Mouse (Mus musculus): Measurements from ENCODE around the gene Arfgef2. TPM values are rescaled to one million over a fixed set of nuclear protein-coding genes. Genes with fewer than 3 reads are reported as not detected.

The Arfgef2 gene
- polyA plus RNA-seq, 1 experiment from 2014 or later: 3.8 TPM

DNA sequence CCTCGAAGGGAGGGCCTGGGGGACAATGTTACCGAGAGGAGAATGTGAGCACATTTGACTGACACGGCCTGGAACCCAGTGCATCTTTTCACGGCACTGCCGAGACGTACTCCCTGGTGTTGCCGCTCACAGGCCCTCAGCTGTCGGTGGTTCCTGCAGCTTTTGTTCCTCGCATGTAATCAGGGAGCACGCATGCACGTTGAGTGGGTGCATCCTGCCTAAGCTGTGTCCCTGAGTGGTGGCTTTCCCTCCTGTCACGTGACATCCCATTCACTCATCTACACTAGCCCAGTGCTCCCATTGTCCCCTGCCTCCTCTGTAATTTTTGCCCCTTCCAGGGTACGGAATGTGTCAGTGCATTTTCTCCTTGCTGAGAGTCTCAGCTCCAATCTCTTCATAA lies 91.0 kb downstream of the Arfgef2 start:
- H3K4me1 ChIP-seq (replicated peaks; ENCODE audit: control insufficient read depth, insufficient read depth, low read length): no peaks in the 10 kb centered on the region
- no peaks in the 10 kb centered on the region for H3K27me3 ChIP-seq (ENCODE audit: control insufficient read depth, insufficient read depth, low read length)
- H3K36me3 ChIP-seq (ENCODE audit: control insufficient read depth, insufficient read depth, low read length): 0 out of 2 replicates have a peak, but pooled peaks cover 2% of the 10 kb centered on the region
- no peak overlapping the region for H3K4me3 ChIP-seq (ENCODE audit: low read depth, low read length)
- H3K9me3 ChIP-seq (ENCODE audit: control insufficient read depth, low read length): no peaks in the 10 kb centered on the region
- DNase-seq (ENCODE audit: low spot score) (no peak), ATAC-seq (ENCODE audit: low FRiP score) (no peak)
- WGBS: 72% methylated on average over 13 of the region's 13 CpGs
- H3K4me2 ChIP-seq (replicated peaks; ENCODE audit: low read depth, low read length): no peak overlapping the region
- no peak overlapping the region for H3K27ac ChIP-seq (ENCODE audit: low read depth, low read length)
- H3K9ac ChIP-seq (ENCODE audit: low read depth, low read length): no peak overlapping the region

DNA sequence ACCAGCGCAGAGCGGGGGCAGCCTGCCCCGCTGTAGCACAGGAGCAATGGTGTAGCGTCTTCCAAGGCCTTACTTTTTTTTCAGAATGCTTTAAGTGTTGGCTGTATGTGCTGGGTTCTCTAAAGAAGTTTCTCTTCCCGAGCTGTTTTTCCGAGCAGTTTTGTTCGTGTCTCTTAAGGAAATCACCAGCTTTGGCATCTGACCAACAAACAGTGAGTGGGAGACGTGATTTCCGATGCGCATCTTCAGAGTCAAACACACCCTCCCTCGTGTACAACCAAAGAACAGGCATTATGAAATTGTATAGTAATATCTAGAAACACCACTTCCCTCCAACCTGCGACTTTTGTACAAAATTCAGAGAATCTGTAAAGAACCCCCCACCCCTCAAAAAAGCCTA lies 91.6 kb downstream of the Arfgef2 start:
- Histone ChIP-seq H3K4me3 (ENCODE audit: low read depth, low read length) (no peak overlapping the region), H3K27ac (ENCODE audit: low read depth, low read length) (no peak overlapping the region), H3K9me3 (ENCODE audit: control insufficient read depth, low read length) (no peaks in the 10 kb centered on the region), H3K4me2 (replicated peaks; ENCODE audit: low read depth, low read length) (no peak overlapping the region), H3K27me3 (ENCODE audit: control insufficient read depth, insufficient read depth, low read length) (no peaks in the 10 kb centered on the region), H3K4me1 (replicated peaks; ENCODE audit: control insufficient read depth, insufficient read depth, low read length) (no peaks in the 10 kb centered on the region), H3K36me3 (ENCODE audit: control insufficient read depth, insufficient read depth, low read length) (0 out of 2 replicates have a peak, but pooled peaks cover 2% of the 10 kb centered on the region), H3K9ac (ENCODE audit: low read depth, low read length) (no peak overlapping the region)
- ATAC-seq (ENCODE audit: low FRiP score): no peak
- DNase-seq (ENCODE audit: low spot score): no peak
- 92% methylated on average over 12 of the region's 12 CpGs for WGBS

DNA sequence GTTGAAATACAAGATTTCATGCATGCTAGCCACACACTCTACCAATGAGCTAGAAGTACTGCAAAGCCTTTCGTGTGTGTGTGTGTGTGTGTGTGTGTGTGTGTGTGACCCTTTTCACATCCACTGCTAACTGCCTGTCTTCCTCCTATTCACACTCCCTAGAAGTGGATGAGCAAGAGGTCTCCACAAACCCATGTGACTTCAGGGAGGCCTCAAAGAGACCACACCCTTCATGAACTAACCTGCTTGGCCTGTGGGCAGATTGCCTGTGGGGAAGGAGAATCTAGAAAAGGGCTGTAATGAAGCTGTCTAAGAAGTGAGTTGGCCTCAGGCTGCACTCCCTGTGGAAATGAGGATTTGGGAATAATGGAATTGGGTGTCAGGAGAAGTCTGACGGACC lies 93.8 kb downstream of the Arfgef2 start:
- Histone ChIP-seq H3K9ac (ENCODE audit: low read depth, low read length) (no peak overlapping the region), H3K27me3 (ENCODE audit: control insufficient read depth, insufficient read depth, low read length) (no peaks in the 10 kb centered on the region), H3K36me3 (ENCODE audit: control insufficient read depth, insufficient read depth, low read length) (0 out of 2 replicates have a peak, but pooled peaks cover 2% of the 10 kb centered on the region), H3K27ac (ENCODE audit: low read depth, low read length) (no peak overlapping the region), H3K4me1 (replicated peaks; ENCODE audit: control insufficient read depth, insufficient read depth, low read length) (no peaks in the 10 kb centered on the region), H3K4me3 (ENCODE audit: low read depth, low read length) (no peak overlapping the region), H3K4me2 (replicated peaks; ENCODE audit: low read depth, low read length) (no peak overlapping the region), H3K9me3 (ENCODE audit: control insufficient read depth, low read length) (no peaks in the 10 kb centered on the region)
- ATAC-seq (ENCODE audit: low FRiP score) (no peak), DNase-seq (ENCODE audit: low spot score) (no peak)
- WGBS: 92% methylated on average over 2 of the region's 2 CpGs

DNA sequence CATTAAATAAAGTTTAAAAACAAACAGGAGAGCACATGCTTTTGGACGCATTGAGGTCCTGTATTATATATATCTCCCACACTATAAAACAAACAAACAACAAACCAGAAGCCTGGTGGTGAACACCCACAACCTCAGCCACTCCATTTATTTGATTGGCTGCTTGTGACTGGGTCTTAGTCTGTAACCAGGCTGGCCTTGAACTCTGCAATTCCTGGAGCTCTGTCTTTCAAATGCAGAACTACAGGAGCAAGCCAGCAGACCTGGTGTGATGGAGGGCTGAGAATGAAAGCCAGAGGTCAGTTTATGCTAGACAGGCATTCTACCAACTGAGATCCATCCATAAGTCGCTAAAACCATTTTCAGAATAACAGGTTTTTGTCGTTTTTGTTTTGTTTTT lies 94.4 kb downstream of the Arfgef2 start:
- DNase-seq (ENCODE audit: low spot score): no peak

DNA sequence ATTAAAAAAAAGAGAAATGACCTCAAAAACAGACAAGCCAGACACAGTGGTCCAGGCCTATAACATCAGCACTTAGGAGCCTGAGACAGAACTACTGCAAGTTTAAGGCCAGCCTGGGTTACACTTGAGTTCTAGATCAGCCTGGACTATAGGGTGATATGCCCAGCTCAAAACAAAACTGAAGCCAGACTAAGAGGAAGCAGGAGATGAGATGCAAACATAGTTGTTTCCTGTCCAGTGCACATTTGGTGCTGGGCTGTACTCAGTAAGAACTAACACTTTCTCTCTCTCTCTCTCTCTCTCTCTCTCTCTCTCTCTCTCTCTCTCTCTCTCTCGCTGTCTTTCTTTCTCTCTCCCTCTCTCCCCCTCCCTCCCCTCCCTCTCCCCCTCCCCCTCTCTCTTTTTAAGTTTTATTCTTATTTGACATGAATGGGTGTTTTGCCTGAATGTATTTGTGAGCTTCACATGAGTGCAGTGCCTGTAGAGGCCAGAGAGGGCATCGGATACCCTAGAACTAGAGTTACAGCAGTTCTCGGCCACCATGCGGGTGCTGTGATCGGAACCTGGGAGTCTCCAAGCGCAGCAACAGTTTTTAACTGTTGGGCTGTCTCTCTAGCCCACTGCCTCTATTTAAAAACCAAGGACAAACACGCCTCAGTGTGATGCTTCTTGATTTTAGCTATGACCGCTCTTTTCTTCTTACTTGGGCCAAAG lies 95.6 kb downstream of the Arfgef2 start:
- H3K9ac ChIP-seq (ENCODE audit: low read depth, low read length): no peak overlapping the region
- no peaks in the 10 kb centered on the region for H3K4me1 ChIP-seq (replicated peaks; ENCODE audit: control insufficient read depth, insufficient read depth, low read length)
- no peaks in the 10 kb centered on the region for H3K9me3 ChIP-seq (ENCODE audit: control insufficient read depth, low read length)
- no peak for ATAC-seq (ENCODE audit: low FRiP score)
- no peaks in the 10 kb centered on the region for H3K36me3 ChIP-seq (ENCODE audit: control insufficient read depth, insufficient read depth, low read length)
- no peak overlapping the region for H3K27ac ChIP-seq (ENCODE audit: low read depth, low read length)
- no peak overlapping the region for H3K4me2 ChIP-seq (replicated peaks; ENCODE audit: low read depth, low read length)
- WGBS: 92% methylated on average over 8 of the region's 8 CpGs
- H3K4me3 ChIP-seq (ENCODE audit: low read depth, low read length): no peak overlapping the region
- no peaks in the 10 kb centered on the region for H3K27me3 ChIP-seq (ENCODE audit: control insufficient read depth, insufficient read depth, low read length)
- DNase-seq (ENCODE audit: low spot score): no peak

More for the DNA sequence above, 94.4 kb downstream of the Arfgef2 start:
- Histone ChIP-seq H3K4me2 (replicated peaks; ENCODE audit: low read depth, low read length) (no peak overlapping the region), H3K9ac (ENCODE audit: low read depth, low read length) (no peak overlapping the region), H3K4me1 (replicated peaks; ENCODE audit: control insufficient read depth, insufficient read depth, low read length) (no peaks in the 10 kb centered on the region), H3K27ac (ENCODE audit: low read depth, low read length) (no peak overlapping the region), H3K4me3 (ENCODE audit: low read depth, low read length) (no peak overlapping the region), H3K27me3 (ENCODE audit: control insufficient read depth, insufficient read depth, low read length) (no peaks in the 10 kb centered on the region), H3K36me3 (ENCODE audit: control insufficient read depth, insufficient read depth, low read length) (no peaks in the 10 kb centered on the region), H3K9me3 (ENCODE audit: control insufficient read depth, low read length) (no peaks in the 10 kb centered on the region)
- no peak for ATAC-seq (ENCODE audit: low FRiP score)
- 74% methylated on average over 3 of the region's 3 CpGs for WGBS

DNA sequence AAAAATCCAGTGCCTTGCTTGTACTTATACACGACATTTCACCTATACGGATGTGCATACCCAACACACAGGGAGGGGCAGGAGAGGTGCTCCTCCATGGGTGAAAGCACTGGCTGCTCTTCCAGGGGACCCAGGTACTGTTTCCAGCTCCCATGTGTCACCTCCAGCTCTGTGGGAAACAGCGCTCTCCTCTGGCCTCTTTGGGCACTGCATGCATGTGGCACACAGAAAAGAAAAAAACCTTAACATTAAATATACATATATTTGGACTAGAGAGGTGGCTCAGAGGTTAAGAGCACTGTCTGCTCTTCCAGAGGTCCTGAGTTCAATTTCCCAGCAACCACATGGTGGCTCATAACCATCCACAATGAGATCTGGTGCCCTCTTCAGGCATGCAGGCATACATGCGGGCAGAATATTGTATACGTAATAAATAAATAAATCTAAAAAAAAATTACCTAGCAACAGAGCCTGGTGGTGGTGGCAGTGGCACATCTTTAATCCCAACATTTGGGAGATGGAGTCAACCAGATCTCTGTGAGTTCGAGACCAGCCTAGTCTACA lies 98.4 kb downstream of the Arfgef2 start:
- H3K27me3 ChIP-seq (ENCODE audit: control insufficient read depth, insufficient read depth, low read length): no peaks in the 10 kb centered on the region
- no peak for DNase-seq (ENCODE audit: low spot score)
- no peaks in the 10 kb centered on the region for H3K36me3 ChIP-seq (ENCODE audit: control insufficient read depth, insufficient read depth, low read length)
- ATAC-seq (ENCODE audit: low FRiP score): no peak
- no peak overlapping the region for H3K27ac ChIP-seq (ENCODE audit: low read depth, low read length)
- H3K4me1 ChIP-seq (replicated peaks; ENCODE audit: control insufficient read depth, insufficient read depth, low read length): 0 out of 2 replicates have a peak, but pooled peaks cover 2% of the 10 kb centered on the region
- H3K4me2 ChIP-seq (replicated peaks; ENCODE audit: low read depth, low read length): no peak overlapping the region
- no peaks in the 10 kb centered on the region for H3K9me3 ChIP-seq (ENCODE audit: control insufficient read depth, low read length)
- H3K9ac ChIP-seq (ENCODE audit: low read depth, low read length): no peak overlapping the region
- H3K4me3 ChIP-seq (ENCODE audit: low read depth, low read length): no peak overlapping the region
- 94% methylated on average over 6 of the region's 6 CpGs for WGBS

DNA sequence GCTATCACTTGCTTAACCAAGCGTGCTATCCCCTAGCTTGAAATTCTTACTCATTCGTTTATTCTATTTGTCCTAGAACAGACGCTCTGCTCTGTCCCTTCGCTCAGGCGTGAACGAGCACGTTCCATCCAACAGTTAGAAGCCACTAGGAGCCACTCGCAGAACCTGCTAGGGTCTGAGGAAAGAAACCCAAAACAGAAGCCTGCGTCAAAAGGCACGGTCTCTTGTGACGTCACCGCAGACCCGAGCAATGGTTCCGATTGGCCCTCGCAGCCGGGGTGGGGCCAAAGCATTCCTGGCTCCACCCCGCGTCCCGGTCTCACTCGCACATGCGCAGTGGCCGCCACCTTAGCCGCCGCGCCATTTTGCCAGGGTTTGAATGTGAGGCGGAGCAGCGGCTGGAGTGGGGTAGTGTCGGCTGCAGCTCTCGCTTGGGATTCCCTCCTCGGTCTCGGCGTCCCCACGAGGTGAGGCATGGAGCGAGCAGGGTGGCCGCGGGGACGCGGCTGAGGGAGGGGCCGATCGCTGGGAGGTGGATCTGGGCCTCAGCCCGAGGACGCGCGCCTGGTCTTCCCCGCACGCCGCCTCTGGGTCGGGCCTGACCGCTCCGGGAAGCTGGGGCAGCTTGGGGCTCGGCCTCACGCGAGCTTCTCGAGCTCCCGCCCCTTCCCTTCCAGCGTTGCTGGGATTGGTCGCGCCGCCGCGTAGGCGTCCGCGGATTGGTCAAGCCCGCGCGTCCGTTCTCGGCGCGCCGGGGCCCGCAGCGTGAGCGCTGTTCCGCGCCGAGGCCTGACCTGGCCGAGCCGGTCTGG lies 100.5 kb downstream of the Arfgef2 start, which contains the start of gene Cse1l:
Gene Cse1l, plus strand, starts transcription at position 330 of the 812 bp plus-strand sequence.
- Histone ChIP-seq H3K9ac (ENCODE audit: low read depth, low read length) (peak within 1 kb of the TSS; percentile 97), H3K4me1 (replicated peaks; ENCODE audit: control insufficient read depth, insufficient read depth, low read length) (0 out of 2 replicates have a peak, but pooled peaks cover 2% of the 10 kb centered on the region), H3K4me3 (ENCODE audit: low read depth, low read length) (peak within 1 kb of the TSS; percentile 91), H3K36me3 (ENCODE audit: control insufficient read depth, insufficient read depth, low read length) (no peaks in the 10 kb centered on the region), H3K4me2 (replicated peaks; ENCODE audit: low read depth, low read length) (peak within 1 kb of the TSS; percentile 73), H3K27ac (ENCODE audit: low read depth, low read length) (peak within 1 kb of the TSS; percentile 98), H3K9me3 (ENCODE audit: control insufficient read depth, low read length) (no peaks in the 10 kb centered on the region), H3K27me3 (ENCODE audit: control insufficient read depth, insufficient read depth, low read length) (no peaks in the 10 kb centered on the region)
- under 1% methylated on average over 78 of the region's 80 CpGs for whole genome bisulfite sequencing
- ATAC-seq (ENCODE audit: low FRiP score) (peak; percentile 96), DNase-seq (ENCODE audit: low spot score) (peak; percentile 99)

DNA sequence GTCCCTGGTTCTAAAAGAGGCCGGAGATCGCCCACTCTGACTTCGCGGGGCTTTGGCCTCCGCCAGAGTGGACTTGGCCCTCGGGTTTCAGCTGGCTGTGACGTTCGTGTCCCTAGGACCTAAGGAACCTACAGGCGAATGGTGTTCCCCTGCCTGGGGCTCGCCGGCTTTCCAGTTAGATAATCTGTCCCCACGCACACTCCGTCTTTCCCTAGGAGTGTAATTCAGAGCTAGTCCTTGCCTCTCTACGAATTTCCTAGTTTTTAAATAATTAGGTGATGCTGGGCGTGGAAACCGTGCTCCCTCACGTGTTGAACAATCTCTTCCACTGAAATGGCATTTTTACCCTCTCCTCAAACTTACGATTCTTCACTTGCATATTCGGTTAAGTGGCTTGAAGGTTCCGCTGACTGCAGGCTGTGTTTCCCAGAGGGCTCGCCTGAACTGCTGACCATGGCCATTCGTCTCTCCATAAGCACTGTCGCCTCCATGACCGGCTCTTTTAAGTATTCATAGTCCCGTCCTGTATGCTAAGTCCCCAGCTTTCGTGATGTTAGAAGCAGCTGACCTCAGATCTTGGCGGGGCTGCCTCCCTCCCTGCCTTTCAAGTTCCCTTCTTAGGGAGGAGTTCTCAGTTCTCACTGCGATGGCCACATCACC lies 101.3 kb downstream of the Arfgef2 start:
- Histone ChIP-seq H3K27me3 (ENCODE audit: control insufficient read depth, insufficient read depth, low read length) (no peaks in the 10 kb centered on the region), H3K9me3 (ENCODE audit: control insufficient read depth, low read length) (no peaks in the 10 kb centered on the region), H3K27ac (ENCODE audit: low read depth, low read length) (peak overlapping the region; percentile 98), H3K9ac (ENCODE audit: low read depth, low read length) (peak overlapping the region; percentile 97), H3K4me3 (ENCODE audit: low read depth, low read length) (peak overlapping the region; percentile 91), H3K4me2 (replicated peaks; ENCODE audit: low read depth, low read length) (peak overlapping the region; percentile 73), H3K4me1 (replicated peaks; ENCODE audit: control insufficient read depth, insufficient read depth, low read length) (0 out of 2 replicates have a peak, but pooled peaks cover 2% of the 10 kb centered on the region), H3K36me3 (ENCODE audit: control insufficient read depth, insufficient read depth, low read length) (no peaks in the 10 kb centered on the region)
- WGBS: under 1% methylated on average over 28 of the region's 28 CpGs
- DNase-seq (ENCODE audit: low spot score): peak; percentile 16
- no peak for ATAC-seq (ENCODE audit: low FRiP score)
